Mouse (Mus musculus) midbrain, embryonic 15.5 days (tissue): ENCODE data around the gene Utrn. TPM values are rescaled to one million over a fixed set of nuclear protein-coding genes. Genes with fewer than 3 reads are reported as not detected.

ENCODE experiments used
- ATAC-seq: fragments of 200-750 bp; cut with Nextera tagmentation; replicated peaks from 2 replicates; pipeline ENCODE4 v1.8.0; 2017; ENCODE audit warnings: moderate TSS enrichment
- H3K27ac ChIP-seq: fragments of 300-500 bp; sonication (generic); 2 replicates; pipeline ENCODE4 v1.5.1; 2015; ENCODE audit warnings: mild to moderate bottlenecking, inconsistent platforms
- H3K27me3 ChIP-seq: fragments of 300-500 bp; sonication (generic); replicated peaks from 2 replicates; pipeline ENCODE4 v1.6.1; 2015; ENCODE audit warnings: inconsistent platforms
- H3K36me3 ChIP-seq: fragments of 300-500 bp; sonication (generic); replicated peaks from 2 replicates; pipeline ENCODE4 v1.6.1; 2015; ENCODE audit warnings: inconsistent platforms
- H3K4me1 ChIP-seq: fragments of 300-500 bp; sonication (generic); 2 replicates; pipeline ENCODE4 v1.6.1; 2015; ENCODE audit warnings: inconsistent platforms
- H3K4me2 ChIP-seq: fragments of 300-500 bp; sonication (generic); 2 replicates; pipeline ENCODE4 v1.6.1; 2015; ENCODE audit warnings: inconsistent platforms, mild to moderate bottlenecking, moderate library complexity
- H3K4me3 ChIP-seq: fragments of 300-500 bp; sonication (generic); 2 replicates; pipeline ENCODE4 v1.5.1; 2015; ENCODE audit warnings: mild to moderate bottlenecking, inconsistent platforms
- H3K9ac ChIP-seq: fragments of 300-500 bp; sonication (generic); 2 replicates; pipeline ENCODE4 v1.6.1; 2015; ENCODE audit warnings: mild to moderate bottlenecking, inconsistent platforms
- H3K9me3 ChIP-seq: fragments of 300-500 bp; sonication (generic); 2 replicates; pipeline ENCODE4 v1.6.1; 2016; ENCODE audit warnings: inconsistent platforms
- WGBS: fragments of 180-500 bp; shearing (Covaris S2); methylation state at CpG from one replicate; pipeline ENCODE4 v1.1.7; 2015; ENCODE audit warnings: mixed read lengths; 5-methylcytosine and 5-hydroxymethylcytosine counted together
- polyA plus RNA-seq: library from polyadenylated mRNA; unstranded; fragments of >200 nt; fragmentation: Nextera tagmentation; extraction: Ambion mirVana; gene quantifications from 2 replicates; pipeline ENCODE4 v1.2.1, GENCODE M21; 2015

Gene Utrn
- polyA plus RNA-seq, 1 experiment from 2014 or later = 19.7 TPM

GRCm38 (mm10) chr10:12497555-12497954, 371.6 kb downstream of the Utrn start:
- Histone ChIP-seq H3K27me3 (no peaks in the 10 kb centered on the region), H3K27ac (no peak overlapping the region), H3K9ac (no peak overlapping the region), H3K4me3 (no peak overlapping the region), H3K4me2 (no peak overlapping the region), H3K36me3 (no peaks in the 10 kb centered on the region), H3K4me1 (no peaks in the 10 kb centered on the region), H3K9me3 (no peaks in the 10 kb centered on the region)
- no peak for ATAC-seq
- 94% methylated on average over 8 of the region's 8 CpGs for WGBS

DNA sequence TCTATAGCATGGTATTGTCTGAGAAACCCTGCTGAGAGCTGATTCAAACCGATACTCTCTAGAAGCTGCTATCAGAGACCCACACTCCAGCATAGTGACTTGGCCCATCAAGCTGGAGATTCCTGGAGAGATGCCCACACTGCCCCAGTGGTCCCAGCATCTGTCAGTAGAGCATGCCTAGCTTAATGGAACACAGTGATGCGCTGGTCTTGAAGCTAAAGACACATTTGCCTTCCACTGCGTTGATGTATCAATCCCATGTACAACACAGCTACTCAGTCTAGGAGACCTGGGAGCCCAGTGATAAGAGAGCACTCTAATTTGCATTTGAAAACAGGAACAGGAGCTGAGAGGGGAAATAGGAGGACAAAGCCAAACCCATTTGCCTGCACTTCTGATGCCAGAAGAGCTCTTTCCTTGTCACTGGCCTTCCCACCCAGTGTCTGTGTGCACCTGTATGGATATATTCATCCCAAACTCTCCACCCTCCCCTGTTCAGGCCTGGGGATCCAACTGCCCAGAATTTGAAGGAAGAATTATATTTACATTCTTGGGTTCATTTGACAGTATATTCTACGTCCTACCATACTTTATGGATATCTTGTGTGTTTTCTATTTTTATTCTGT, 379.5 kb downstream of the Utrn start:
- H3K4me2 ChIP-seq = no peak overlapping the region
- H3K36me3 ChIP-seq = no peaks in the 10 kb centered on the region
- peak; percentile 65 for ATAC-seq
- H3K4me3 ChIP-seq = no peak overlapping the region
- no peak overlapping the region for H3K27ac ChIP-seq
- H3K27me3 ChIP-seq = no peaks in the 10 kb centered on the region
- WGBS = 41% methylated on average over 4 of the region's 4 CpGs
- H3K9me3 ChIP-seq = no peaks in the 10 kb centered on the region
- H3K4me1 ChIP-seq = 0 out of 2 replicates have a peak, but pooled peaks cover 5% of the 10 kb centered on the region
- no peak overlapping the region for H3K9ac ChIP-seq

DNA sequence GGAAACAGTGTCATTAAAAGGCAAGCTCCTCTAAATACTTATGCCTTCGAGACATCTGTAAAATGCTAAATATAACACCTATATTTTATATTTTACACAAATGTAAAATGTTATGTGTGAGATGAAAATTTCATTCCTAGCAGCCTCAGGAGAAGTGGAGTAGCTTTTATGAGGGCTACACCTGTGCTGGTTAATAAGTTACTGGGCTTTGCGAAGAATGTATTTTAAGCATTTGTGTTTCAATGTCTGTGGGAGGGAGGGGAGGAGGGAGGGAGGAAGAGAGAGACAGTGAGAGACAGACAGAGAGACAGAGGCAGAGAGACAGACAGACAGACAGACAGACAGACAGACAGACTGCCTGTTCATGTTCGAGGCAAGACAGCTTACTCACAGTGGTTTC, 380.6 kb downstream of the Utrn start:
- ATAC-seq = no peak
- H3K4me3 ChIP-seq = no peak overlapping the region
- no peaks in the 10 kb centered on the region for H3K9me3 ChIP-seq
- 0 out of 2 replicates have a peak, but pooled peaks cover 5% of the 10 kb centered on the region for H3K4me1 ChIP-seq
- H3K9ac ChIP-seq = no peak overlapping the region
- H3K27ac ChIP-seq = no peak overlapping the region
- no peak overlapping the region for H3K4me2 ChIP-seq
- no peaks in the 10 kb centered on the region for H3K36me3 ChIP-seq
- no peaks in the 10 kb centered on the region for H3K27me3 ChIP-seq
- 72% methylated on average over 3 of the region's 3 CpGs for WGBS

DNA sequence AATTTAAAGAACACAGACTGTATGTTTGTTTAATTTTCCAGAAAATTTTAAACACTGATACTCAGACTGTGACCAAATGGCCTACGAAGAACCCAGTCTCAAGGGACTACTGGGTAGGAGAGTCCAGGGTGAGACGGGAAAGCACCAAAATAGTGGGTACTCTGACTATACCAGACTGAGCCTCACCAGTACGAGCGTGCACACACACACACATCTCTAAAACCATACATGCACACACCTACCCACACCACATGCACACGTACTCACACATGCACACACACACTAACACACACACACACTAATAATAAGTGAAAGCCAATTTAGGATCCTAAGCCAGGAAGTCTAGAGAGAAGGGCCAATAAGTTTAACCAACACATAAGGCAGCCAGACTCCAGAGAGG, 381.0 kb downstream of the Utrn start:
- Histone ChIP-seq H3K9ac (no peak overlapping the region), H3K4me3 (no peak overlapping the region), H3K9me3 (no peaks in the 10 kb centered on the region), H3K4me1 (0 out of 2 replicates have a peak, but pooled peaks cover 5% of the 10 kb centered on the region), H3K36me3 (no peaks in the 10 kb centered on the region), H3K27me3 (no peaks in the 10 kb centered on the region), H3K4me2 (no peak overlapping the region), H3K27ac (no peak overlapping the region)
- ATAC-seq = no peak
- 92% methylated on average over 5 of the region's 5 CpGs for WGBS

GRCm38 (mm10) chr10:12483494-12483893, 385.7 kb downstream of the Utrn start:
- H3K36me3 ChIP-seq = no peaks in the 10 kb centered on the region
- H3K27ac ChIP-seq = no peak overlapping the region
- no peak overlapping the region for H3K4me2 ChIP-seq
- H3K4me1 ChIP-seq = no peaks in the 10 kb centered on the region
- WGBS = 82% methylated on average over 1 of the region's 1 CpGs
- no peaks in the 10 kb centered on the region for H3K27me3 ChIP-seq
- no peak overlapping the region for H3K4me3 ChIP-seq
- ATAC-seq = no peak
- H3K9me3 ChIP-seq = no peaks in the 10 kb centered on the region
- H3K9ac ChIP-seq = no peak overlapping the region

DNA sequence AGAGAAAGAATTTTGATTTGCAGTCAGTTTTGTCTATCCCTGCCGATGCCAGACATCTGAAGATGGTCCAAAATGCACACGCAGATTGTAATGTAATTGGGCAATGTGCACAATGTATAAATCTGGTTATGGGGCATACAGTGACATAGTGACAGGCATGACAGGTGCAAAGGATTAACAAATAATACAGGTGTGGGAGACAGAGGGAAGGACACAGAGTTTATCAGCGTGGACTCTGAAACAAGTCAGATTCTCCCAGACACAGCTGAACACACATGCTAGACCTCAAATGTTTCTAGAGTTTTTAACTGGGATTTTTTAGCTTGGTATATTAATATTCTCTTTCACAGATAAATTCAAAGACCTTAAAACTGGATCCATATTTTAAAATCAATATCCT, 386.2 kb downstream of the Utrn start:
- Histone ChIP-seq H3K27ac (no peak overlapping the region), H3K4me2 (no peak overlapping the region), H3K27me3 (no peaks in the 10 kb centered on the region), H3K4me3 (no peak overlapping the region), H3K4me1 (no peaks in the 10 kb centered on the region), H3K9ac (no peak overlapping the region), H3K36me3 (no peaks in the 10 kb centered on the region), H3K9me3 (no peaks in the 10 kb centered on the region)
- WGBS = 83% methylated on average over 3 of the region's 3 CpGs
- no peak for ATAC-seq

DNA sequence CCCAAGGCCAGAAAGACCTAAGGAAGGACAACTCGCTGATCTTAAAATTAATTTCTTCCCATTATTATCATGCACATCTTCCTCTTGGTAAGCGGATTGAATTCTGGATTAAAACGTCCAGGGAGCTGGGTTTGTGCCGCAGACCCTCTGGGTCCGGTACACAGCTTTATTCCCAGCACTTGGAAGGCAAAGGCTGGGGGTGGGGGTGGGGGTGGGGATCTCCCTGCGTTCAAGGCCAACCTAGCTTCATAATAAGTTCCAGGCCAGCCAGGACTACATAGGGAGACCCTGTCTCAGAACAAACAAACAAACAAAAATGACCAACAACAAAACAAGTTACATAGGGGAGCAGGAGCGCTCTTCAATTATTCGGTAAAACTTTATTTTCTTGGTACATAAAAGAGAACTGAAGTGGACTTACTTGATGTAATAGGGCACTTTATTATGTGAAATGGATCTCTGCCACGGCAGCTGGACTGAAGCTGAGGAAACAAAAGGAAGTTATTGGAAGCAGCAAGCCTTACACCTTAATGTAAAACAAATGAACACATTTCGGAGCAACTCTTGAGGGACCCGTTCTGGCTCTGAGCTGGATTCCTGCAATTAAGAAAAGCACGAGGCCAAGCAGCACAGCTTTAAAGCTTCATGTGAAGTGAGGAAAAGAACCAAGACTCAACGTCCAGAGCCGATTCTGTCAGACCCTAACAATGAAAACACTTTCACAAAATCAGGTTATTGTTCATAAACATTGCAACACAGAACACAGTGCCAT, 394.1 kb downstream of the Utrn start:
- Histone ChIP-seq H3K9me3 (no peaks in the 10 kb centered on the region), H3K4me3 (no peak overlapping the region), H3K4me2 (no peak overlapping the region), H3K9ac (no peak overlapping the region), H3K36me3 (no peaks in the 10 kb centered on the region), H3K27me3 (no peaks in the 10 kb centered on the region), H3K27ac (no peak overlapping the region), H3K4me1 (no peaks in the 10 kb centered on the region)
- no peak for ATAC-seq
- 75% methylated on average over 14 of the region's 14 CpGs for WGBS

DNA sequence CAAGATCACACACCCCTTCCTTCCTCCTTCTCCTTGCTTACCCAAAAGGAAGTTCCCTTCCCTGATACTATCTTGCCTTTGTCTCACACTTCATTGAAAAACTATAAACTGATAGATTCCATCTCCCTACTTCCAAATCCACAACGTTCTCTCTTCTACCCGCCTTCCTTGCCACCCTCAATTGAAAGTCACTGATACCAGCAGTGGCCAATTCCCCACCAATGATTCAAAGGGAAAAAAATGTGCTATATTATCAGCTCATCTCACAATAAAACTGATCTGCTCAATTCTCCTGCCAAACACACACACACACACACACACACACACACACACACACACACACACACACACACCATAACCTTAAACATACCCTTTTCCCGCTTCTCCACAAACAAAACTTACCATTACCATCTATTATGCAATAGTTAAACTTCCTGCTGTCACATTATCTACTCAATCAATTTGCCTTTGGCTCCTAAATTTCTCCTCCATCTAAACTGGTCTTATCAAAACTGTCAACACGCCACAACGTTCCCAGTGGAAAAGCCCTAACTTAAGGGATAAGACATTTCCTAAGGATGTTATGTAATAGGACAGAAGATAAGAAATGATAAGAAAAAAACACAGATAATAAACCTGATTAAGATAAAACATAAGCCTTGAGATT, 399.6 kb downstream of the Utrn start:
- Histone ChIP-seq H3K9ac (no peak overlapping the region), H3K36me3 (no peaks in the 10 kb centered on the region), H3K4me2 (no peak overlapping the region), H3K4me3 (no peak overlapping the region), H3K9me3 (no peaks in the 10 kb centered on the region), H3K27me3 (no peaks in the 10 kb centered on the region), H3K27ac (no peak overlapping the region), H3K4me1 (no peaks in the 10 kb centered on the region)
- 88% methylated on average over 5 of the region's 5 CpGs for WGBS
- no peak for ATAC-seq

DNA sequence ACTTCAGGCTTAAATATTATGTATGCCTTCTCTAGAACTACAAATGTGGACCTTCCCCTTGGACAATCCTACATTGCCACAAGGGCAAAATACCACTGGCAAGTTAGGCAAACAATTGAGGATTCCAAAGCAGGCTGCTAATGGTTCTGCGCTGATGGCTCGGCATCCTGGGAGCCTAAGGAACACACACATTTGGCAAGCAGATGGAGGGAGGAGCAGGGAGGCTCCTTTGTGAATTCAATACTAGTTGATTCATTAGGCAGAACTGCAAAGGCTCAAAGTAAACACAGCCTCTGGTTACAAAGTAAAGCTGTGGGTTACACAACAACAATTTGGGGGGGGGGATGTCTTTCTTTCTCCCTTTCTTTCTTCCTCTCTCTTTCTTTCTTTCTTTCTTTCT, 401.6 kb downstream of the Utrn start:
- 57% methylated on average over 2 of the region's 2 CpGs for WGBS
- H3K9me3 ChIP-seq = no peaks in the 10 kb centered on the region
- H3K27ac ChIP-seq = no peak overlapping the region
- no peak overlapping the region for H3K4me2 ChIP-seq
- no peak overlapping the region for H3K4me3 ChIP-seq
- H3K4me1 ChIP-seq = no peaks in the 10 kb centered on the region
- no peaks in the 10 kb centered on the region for H3K27me3 ChIP-seq
- H3K9ac ChIP-seq = no peak overlapping the region
- H3K36me3 ChIP-seq = no peaks in the 10 kb centered on the region
- no peak for ATAC-seq

DNA sequence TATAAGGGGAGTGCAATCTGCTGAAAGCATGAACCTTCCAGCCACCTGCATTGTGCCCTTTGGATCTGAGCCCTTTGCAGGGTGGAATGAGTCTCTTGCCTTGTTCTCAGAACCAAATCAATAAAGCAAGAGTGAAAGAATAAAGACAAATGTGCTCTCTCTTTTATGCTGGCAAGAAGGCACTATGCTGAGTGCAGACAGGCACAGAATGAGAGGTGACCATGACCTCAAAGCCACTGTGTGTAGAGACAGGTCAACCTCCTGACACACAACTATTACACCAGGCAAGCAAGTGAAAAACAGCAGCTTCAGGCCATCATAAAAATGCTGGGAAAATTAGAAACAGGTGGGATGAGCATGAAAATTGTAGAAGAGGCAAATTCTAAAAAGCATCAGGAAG, 408.2 kb downstream of the Utrn start:
- H3K9ac ChIP-seq = no peak overlapping the region
- H3K36me3 ChIP-seq = no peaks in the 10 kb centered on the region
- no peak overlapping the region for H3K27ac ChIP-seq
- no peak overlapping the region for H3K4me3 ChIP-seq
- no peaks in the 10 kb centered on the region for H3K9me3 ChIP-seq
- H3K4me1 ChIP-seq = no peaks in the 10 kb centered on the region
- no peak overlapping the region for H3K4me2 ChIP-seq
- H3K27me3 ChIP-seq = no peaks in the 10 kb centered on the region
- ATAC-seq = no peak

GRCm38 (mm10) chr10:12456867-12457266, 412.3 kb downstream of the Utrn start:
- Histone ChIP-seq H3K27me3 (no peaks in the 10 kb centered on the region), H3K36me3 (no peaks in the 10 kb centered on the region), H3K27ac (no peak overlapping the region), H3K9me3 (no peaks in the 10 kb centered on the region), H3K4me3 (no peak overlapping the region), H3K4me2 (no peak overlapping the region), H3K9ac (no peak overlapping the region), H3K4me1 (no peaks in the 10 kb centered on the region)
- no peak for ATAC-seq
- 83% methylated on average over 1 of the region's 1 CpGs for WGBS

DNA sequence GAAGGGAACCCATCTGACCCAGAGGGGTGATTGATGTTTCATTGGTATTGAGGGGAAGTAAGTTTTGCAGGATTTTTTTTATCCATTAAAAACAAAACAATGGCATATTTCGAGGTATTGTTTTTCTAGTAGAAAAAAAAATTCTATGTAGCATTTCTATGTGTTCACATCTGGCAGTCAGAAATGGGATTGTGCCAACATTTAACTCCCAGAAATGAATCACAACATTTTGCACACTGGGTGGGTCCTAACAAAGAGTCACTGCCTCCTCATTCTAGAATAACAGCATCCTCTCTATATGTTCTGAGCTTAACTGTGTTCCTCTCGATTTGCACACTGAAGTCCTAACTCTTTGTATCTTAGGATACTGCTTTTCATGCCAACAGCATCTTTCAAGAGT, 416.5 kb downstream of the Utrn start:
- H3K9me3 ChIP-seq = no peaks in the 10 kb centered on the region
- no peaks in the 10 kb centered on the region for H3K36me3 ChIP-seq
- H3K27ac ChIP-seq = no peak overlapping the region
- ATAC-seq = no peak
- H3K9ac ChIP-seq = no peak overlapping the region
- no peak overlapping the region for H3K4me3 ChIP-seq
- 83% methylated on average over 2 of the region's 2 CpGs for WGBS
- no peaks in the 10 kb centered on the region for H3K4me1 ChIP-seq
- no peak overlapping the region for H3K4me2 ChIP-seq
- no peaks in the 10 kb centered on the region for H3K27me3 ChIP-seq

DNA sequence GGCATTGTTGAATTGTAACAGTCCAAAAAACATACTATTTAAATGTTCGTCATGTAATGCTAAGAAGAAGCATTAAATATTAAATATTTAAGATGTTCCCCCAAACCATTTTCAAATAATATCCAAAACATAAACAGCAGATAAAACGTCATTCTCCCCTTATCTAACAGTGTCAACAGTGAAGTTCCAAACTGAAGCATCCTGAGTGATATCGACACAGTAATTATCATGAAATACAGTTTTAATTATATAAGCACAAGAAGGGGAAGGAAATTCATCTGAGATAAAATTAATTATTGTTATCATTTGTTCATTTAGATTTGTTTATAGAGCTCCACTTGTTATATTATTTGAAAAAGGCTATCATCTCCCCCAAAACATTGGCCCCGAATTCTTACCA, 425.0 kb downstream of the Utrn start:
- H3K36me3 ChIP-seq = no peaks in the 10 kb centered on the region
- no peak overlapping the region for H3K9ac ChIP-seq
- no peaks in the 10 kb centered on the region for H3K9me3 ChIP-seq
- H3K27me3 ChIP-seq = no peaks in the 10 kb centered on the region
- H3K4me1 ChIP-seq = no peaks in the 10 kb centered on the region
- no peak overlapping the region for H3K4me3 ChIP-seq
- 95% methylated on average over 4 of the region's 4 CpGs for WGBS
- H3K27ac ChIP-seq = no peak overlapping the region
- ATAC-seq = no peak
- no peak overlapping the region for H3K4me2 ChIP-seq
